Mouse (Mus musculus) forebrain, embryonic 16.5 days (tissue): Measurements from ENCODE around the gene Stat3. TPM values are rescaled to one million over a fixed set of nuclear protein-coding genes. Genes with fewer than 3 reads are reported as not detected.

Experiments used
- ATAC-seq: fragments of 200-750 bp; cut with Nextera tagmentation; 2 replicates; pipeline ENCODE4 v1.8.0; 2017; ENCODE audit warnings: mild to moderate bottlenecking, moderate library complexity
- H3K27ac ChIP-seq: fragments of 300-500 bp; sonication (generic); 2 replicates; pipeline ENCODE4 v1.5.1; 2014; ENCODE audit warnings: low read length, control low read depth
- H3K27me3 ChIP-seq: fragments of 300-500 bp; sonication (generic); replicated peaks from 2 replicates; pipeline ENCODE4 v1.6.1; 2014; ENCODE audit warnings: low read length; ENCODE audit not compliant: control insufficient read depth, insufficient read depth
- H3K36me3 ChIP-seq: fragments of 300-500 bp; sonication (generic); 2 replicates; pipeline ENCODE4 v1.6.1; 2014; ENCODE audit not compliant: control insufficient read depth, insufficient read depth
- H3K4me1 ChIP-seq: fragments of 300-500 bp; sonication (generic); replicated peaks from 2 replicates; pipeline ENCODE4 v1.6.1; 2014; ENCODE audit warnings: low read length; ENCODE audit not compliant: control insufficient read depth, insufficient read depth
- H3K4me2 ChIP-seq: fragments of 300-500 bp; sonication (generic); 2 replicates; pipeline ENCODE4 v1.6.1; 2014; ENCODE audit warnings: mild to moderate bottlenecking, low read length, control low read depth
- H3K4me3 ChIP-seq: fragments of 300-500 bp; sonication (generic); replicated peaks from 2 replicates; pipeline ENCODE4 v1.5.1; 2014; ENCODE audit warnings: mild to moderate bottlenecking, low read length, control low read depth
- H3K9ac ChIP-seq: fragments of 300-500 bp; sonication (generic); replicated peaks from 2 replicates; pipeline ENCODE4 v1.6.1; 2014; ENCODE audit warnings: low read depth, low read length, control low read depth
- H3K9me3 ChIP-seq: fragments of 300-500 bp; sonication (generic); 2 replicates; pipeline ENCODE4 v1.6.1; 2016; ENCODE audit warnings: low read length; ENCODE audit not compliant: control insufficient read depth
- WGBS: fragments of 180-500 bp; shearing (Covaris S2); extraction: QIAGEN DNeasy Blood & Tissue Kit; methylation state at CpG from one replicate; pipeline ENCODE4 v1.1.7; 2014; 5-methylcytosine and 5-hydroxymethylcytosine counted together
- polyA plus RNA-seq: library from polyadenylated mRNA; unstranded; fragments of >200 nt; fragmentation: Nextera tagmentation; extraction: Ambion mirVana; gene quantifications from 2 replicates; pipeline ENCODE4 v1.2.1, GENCODE M21; 2015

The Stat3 gene
- polyA plus RNA-seq, 1 experiment from 2014 or later, result 31.5 TPM

- no peak; the same call in 1 of the 2 replicates for ATAC-seq
- WGBS, result 3% methylated on average over 12 of the region's 13 CpGs
- Histone ChIP-seq H3K4me3 (peak overlapping the region; percentile 82), H3K9me3 (no peaks in the 10 kb centered on the region), H3K36me3 (no peaks in the 10 kb centered on the region), H3K9ac (peak overlapping the region; percentile 88), H3K4me1 (peaks cover 20% of the 10 kb centered on the region), H3K27me3 (peaks cover 22% of the 10 kb centered on the region), H3K27ac (no peak overlapping the region), H3K4me2 (peak overlapping the region; percentile 88)
Measured at GRCm38 (mm10) chr11:100849456-100850037, 89.8 kb downstream of the Stat3 start.

- peak overlapping the region; percentile 82 for H3K4me3 ChIP-seq
- no peak for ATAC-seq
- H3K27me3 ChIP-seq, result peaks cover 18% of the 10 kb centered on the region
- no peak overlapping the region for H3K27ac ChIP-seq
- no peaks in the 10 kb centered on the region for H3K9me3 ChIP-seq
- no peaks in the 10 kb centered on the region for H3K36me3 ChIP-seq
- peak overlapping the region; percentile 88 for H3K4me2 ChIP-seq
- 62% methylated on average over 6 of the region's 6 CpGs for whole genome bisulfite sequencing
- peaks cover 20% of the 10 kb centered on the region for H3K4me1 ChIP-seq
- no peak overlapping the region for H3K9ac ChIP-seq
Measured at GRCm38 (mm10) chr11:100848789-100849379, 90.5 kb downstream of the Stat3 start.

GRCm38 (mm10) chr11:100848080-100848479 is 91.3 kb downstream of the Stat3 start:
- Histone ChIP-seq H3K4me3 (no peak overlapping the region), H3K27ac (no peak overlapping the region), H3K36me3 (no peaks in the 10 kb centered on the region), H3K4me2 (no peak overlapping the region), H3K9me3 (no peaks in the 10 kb centered on the region), H3K27me3 (peaks cover 16% of the 10 kb centered on the region), H3K9ac (no peak overlapping the region), H3K4me1 (peaks cover 20% of the 10 kb centered on the region)
- no peak for ATAC-seq
- 78% methylated on average over 4 of the region's 4 CpGs for WGBS

GRCm38 (mm10) chr11:100847572-100847971 is 91.8 kb downstream of the Stat3 start:
- ATAC-seq, result no peak
- WGBS, result 90% methylated on average over 4 of the region's 4 CpGs
- no peaks in the 10 kb centered on the region for H3K36me3 ChIP-seq

GRCm38 (mm10) chr11:100845793-100846192 is 93.5 kb downstream of the Stat3 start:
- H3K9ac ChIP-seq, result no peak overlapping the region
- H3K36me3 ChIP-seq, result no peaks in the 10 kb centered on the region
- peaks cover 3% of the 10 kb centered on the region for H3K27me3 ChIP-seq
- no peak for ATAC-seq
- no peaks in the 10 kb centered on the region for H3K9me3 ChIP-seq
- H3K4me3 ChIP-seq, result no peak overlapping the region
- 80% methylated on average over 6 of the region's 6 CpGs for WGBS
- H3K27ac ChIP-seq, result no peak overlapping the region
- H3K4me1 ChIP-seq, result peaks cover 16% of the 10 kb centered on the region
- no peak overlapping the region for H3K4me2 ChIP-seq

More at GRCm38 (mm10) chr11:100847572-100847971, 91.8 kb downstream of the Stat3 start:
- H3K9ac ChIP-seq, result no peak overlapping the region
- H3K4me3 ChIP-seq, result no peak overlapping the region
- no peaks in the 10 kb centered on the region for H3K9me3 ChIP-seq
- peaks cover 20% of the 10 kb centered on the region for H3K4me1 ChIP-seq
- no peak overlapping the region for H3K4me2 ChIP-seq
- H3K27me3 ChIP-seq, result peaks cover 12% of the 10 kb centered on the region
- no peak overlapping the region for H3K27ac ChIP-seq

GRCm38 (mm10) chr11:100844121-100844520 is 95.2 kb downstream of the Stat3 start:
- H3K27me3 ChIP-seq, result peaks cover 3% of the 10 kb centered on the region
- H3K4me1 ChIP-seq, result peaks cover 3% of the 10 kb centered on the region; the same call in 1 of the 2 replicates
- no peak overlapping the region for H3K4me3 ChIP-seq
- no peak overlapping the region for H3K9ac ChIP-seq
- no peaks in the 10 kb centered on the region for H3K36me3 ChIP-seq
- no peak overlapping the region for H3K27ac ChIP-seq
- ATAC-seq, result no peak
- no peak overlapping the region for H3K4me2 ChIP-seq
- 96% methylated on average over 4 of the region's 4 CpGs for WGBS
- H3K9me3 ChIP-seq, result no peaks in the 10 kb centered on the region

- Histone ChIP-seq H3K4me1 (no peaks in the 10 kb centered on the region), H3K4me2 (no peak overlapping the region), H3K4me3 (no peak overlapping the region), H3K36me3 (no peaks in the 10 kb centered on the region), H3K27me3 (peaks cover 3% of the 10 kb centered on the region; the same call in 1 of the 2 replicates), H3K9me3 (no peaks in the 10 kb centered on the region), H3K9ac (no peak overlapping the region), H3K27ac (no peak overlapping the region)
- ATAC-seq, result no peak
- 93% methylated on average over 8 of the region's 8 CpGs for WGBS
Measured at GRCm38 (mm10) chr11:100843070-100843669, 96.2 kb downstream of the Stat3 start.

- H3K4me1 ChIP-seq, result no peaks in the 10 kb centered on the region
- H3K9me3 ChIP-seq, result peaks cover 2% of the 10 kb centered on the region; the same call in 1 of the 2 replicates
- no peak overlapping the region for H3K27ac ChIP-seq
- H3K27me3 ChIP-seq, result peaks cover 3% of the 10 kb centered on the region; the same call in 1 of the 2 replicates
- 80% methylated on average over 7 of the region's 7 CpGs for WGBS
- no peak for ATAC-seq
- H3K4me3 ChIP-seq, result no peak overlapping the region
- no peaks in the 10 kb centered on the region for H3K36me3 ChIP-seq
- no peak overlapping the region for H3K4me2 ChIP-seq
- H3K9ac ChIP-seq, result no peak overlapping the region
Measured at GRCm38 (mm10) chr11:100842025-100842424, 97.3 kb downstream of the Stat3 start.

- ATAC-seq, result no peak
- Histone ChIP-seq H3K36me3 (no peaks in the 10 kb centered on the region), H3K27me3 (peaks cover 3% of the 10 kb centered on the region; the same call in 1 of the 2 replicates), H3K27ac (no peak overlapping the region), H3K9me3 (peaks cover 2% of the 10 kb centered on the region; the same call in 1 of the 2 replicates), H3K4me2 (no peak overlapping the region), H3K4me3 (no peak overlapping the region), H3K4me1 (no peaks in the 10 kb centered on the region), H3K9ac (no peak overlapping the region)
- 82% methylated on average over 12 of the region's 12 CpGs for WGBS
Measured at GRCm38 (mm10) chr11:100840866-100841265, 98.5 kb downstream of the Stat3 start.
